Mouse (Mus musculus): ENCODE data around the gene Cd247.

The Cd247 gene

GRCm38 (mm10) chr1:165818145-165818860, 29.8 kb downstream of the Cd247 start:
- no peak for DNase-seq (ENCODE audit: low read depth, low spot score)

GRCm38 (mm10) chr1:165819147-165819546, 30.7 kb downstream of the Cd247 start:
- no peak for DNase-seq (ENCODE audit: low read depth, low spot score)

GRCm38 (mm10) chr1:165822031-165822430, 33.5 kb downstream of the Cd247 start:
- no peak for DNase-seq (ENCODE audit: low read depth, low spot score)

DNA sequence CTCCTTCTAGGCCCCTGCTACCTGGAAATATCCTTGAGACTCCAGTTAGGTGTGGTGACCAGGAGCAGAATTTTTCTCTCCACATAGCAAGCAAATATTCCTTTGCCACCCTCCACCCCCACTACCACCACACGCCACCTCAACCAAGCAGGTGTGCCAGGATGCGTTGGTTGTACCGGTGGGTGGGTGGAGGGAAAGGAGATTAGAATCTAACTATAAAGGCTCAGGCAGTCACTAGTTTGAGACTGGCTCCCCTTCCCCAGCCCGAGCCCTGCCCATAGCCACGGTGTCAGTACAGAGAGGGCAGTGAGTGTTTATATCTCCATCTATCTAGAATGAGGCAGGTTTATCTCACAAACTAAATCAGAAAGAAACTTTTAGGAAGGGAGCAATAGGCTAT, 39.7 kb downstream of the Cd247 start:
- DNase-seq (ENCODE audit: low read depth, low spot score), result no peak

- no peak for DNase-seq (ENCODE audit: low read depth, low spot score)
Measured at GRCm38 (mm10) chr1:165828615-165829014, 40.1 kb downstream of the Cd247 start.

- no peak for DNase-seq (ENCODE audit: low read depth, low spot score)
Measured at GRCm38 (mm10) chr1:165829890-165830289, 41.4 kb downstream of the Cd247 start.

DNA sequence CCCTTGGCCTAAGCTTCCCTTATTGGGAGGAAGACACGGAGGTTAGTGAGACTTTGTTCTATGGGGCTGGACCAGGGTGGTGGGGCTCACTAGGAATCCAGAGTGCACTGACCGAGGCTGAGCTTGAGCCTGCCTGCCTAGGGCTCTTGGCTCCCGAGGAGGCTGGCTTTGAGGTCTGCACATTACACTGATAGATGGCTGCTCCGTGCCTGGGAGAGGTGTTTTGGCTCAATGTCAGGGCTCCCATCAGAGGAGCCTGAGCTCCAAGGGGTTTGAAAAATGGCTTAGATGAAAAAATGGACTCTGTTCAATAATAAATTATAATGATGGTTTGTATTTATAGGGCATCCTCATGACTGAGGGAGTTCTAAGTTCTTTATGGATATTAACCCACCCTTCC, 44.8 kb downstream of the Cd247 start:
- no peak for DNase-seq (ENCODE audit: low read depth, low spot score)

- DNase-seq (ENCODE audit: low read depth, low spot score), result no peak
Measured at GRCm38 (mm10) chr1:165833910-165834632, 45.6 kb downstream of the Cd247 start.

GRCm38 (mm10) chr1:165834633-165834975, 46.1 kb downstream of the Cd247 start:
- DNase-seq (ENCODE audit: low read depth, low spot score), result no peak

- DNase-seq (ENCODE audit: low read depth, low spot score), result no peak
Measured at GRCm38 (mm10) chr1:165836461-165836860, 48.0 kb downstream of the Cd247 start.

GRCm38 (mm10) chr1:165837546-165837945, 49.1 kb downstream of the Cd247 start:
- no peak for DNase-seq (ENCODE audit: low read depth, low spot score)

GRCm38 (mm10) chr1:165839201-165839600, 50.7 kb downstream of the Cd247 start:
- no peak for DNase-seq (ENCODE audit: low read depth, low spot score)

- DNase-seq (ENCODE audit: low read depth, low spot score), result no peak
Measured at GRCm38 (mm10) chr1:165840548-165841230, 52.2 kb downstream of the Cd247 start.

GRCm38 (mm10) chr1:165842170-165842569, 53.7 kb downstream of the Cd247 start:
- no peak for DNase-seq (ENCODE audit: low read depth, low spot score)

- no peak for DNase-seq (ENCODE audit: low read depth, low spot score)
Measured at GRCm38 (mm10) chr1:165843586-165843985, 55.1 kb downstream of the Cd247 start.

DNA sequence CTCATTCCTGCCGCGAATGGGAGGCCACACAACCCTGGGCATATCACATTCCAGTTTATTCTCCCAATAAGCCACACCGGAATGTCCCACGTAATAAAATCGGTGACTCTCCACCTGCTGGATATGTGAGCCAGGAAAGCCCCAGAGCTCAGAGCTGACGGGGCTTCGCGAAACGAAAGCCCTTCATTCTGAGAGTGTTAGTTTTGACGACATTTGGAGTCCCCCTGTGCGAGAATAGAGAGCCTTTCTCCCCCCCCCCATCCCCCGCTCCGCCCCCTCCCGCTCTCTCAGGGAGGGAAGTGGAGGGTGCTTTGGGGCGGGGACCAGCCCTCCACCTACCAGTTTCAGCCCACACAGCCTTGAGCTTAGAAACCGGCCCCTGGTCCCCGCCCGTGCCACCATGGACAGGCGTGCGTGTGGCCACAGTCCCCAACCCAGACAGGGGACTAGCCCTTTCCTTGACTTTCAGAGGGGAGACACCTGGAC, 56.0 kb downstream of the Cd247 start:
- no peak for DNase-seq (ENCODE audit: low read depth, low spot score)

DNA sequence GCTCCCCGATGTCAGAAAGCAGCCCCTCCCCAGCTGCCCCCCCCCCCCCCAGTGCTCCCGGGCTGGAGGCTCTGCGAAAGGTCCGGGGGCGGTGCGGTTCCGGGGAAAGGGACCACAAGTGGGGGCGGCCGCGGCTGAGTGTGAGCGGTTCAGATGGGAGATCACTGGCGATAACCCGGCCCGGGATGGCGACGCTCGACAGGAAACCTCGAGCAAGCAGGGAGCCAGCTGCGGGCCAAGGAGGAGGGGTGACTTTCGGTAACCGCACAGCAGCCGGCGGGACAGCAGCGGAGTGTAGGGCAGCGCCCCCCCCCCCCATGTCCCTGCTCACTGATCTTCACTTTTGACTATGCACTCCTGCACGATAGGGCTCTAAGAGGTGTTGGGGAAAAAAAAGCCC, 56.5 kb downstream of the Cd247 start:
- no peak for DNase-seq (ENCODE audit: low read depth, low spot score)

DNA sequence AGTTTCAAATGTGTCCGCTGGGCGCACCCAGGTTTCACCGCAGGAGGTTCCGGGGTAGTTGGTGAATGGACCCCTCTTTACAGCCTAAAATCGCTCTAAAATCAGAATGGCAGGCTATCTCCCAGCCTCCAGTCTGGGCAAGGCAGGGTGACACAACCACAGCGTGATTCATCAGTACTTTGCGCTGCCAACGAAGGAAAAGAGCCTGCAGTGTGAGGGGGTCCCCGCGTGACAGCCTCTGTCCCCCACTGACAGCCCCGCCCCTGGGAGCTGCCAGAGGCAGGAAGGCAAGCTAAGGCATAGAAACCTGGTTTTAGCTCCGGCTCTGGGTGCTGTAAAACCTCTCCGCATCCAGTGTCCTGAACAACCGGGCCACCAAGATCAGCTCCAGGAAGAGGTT, 56.9 kb downstream of the Cd247 start:
- no peak for DNase-seq (ENCODE audit: low read depth, low spot score)

DNA sequence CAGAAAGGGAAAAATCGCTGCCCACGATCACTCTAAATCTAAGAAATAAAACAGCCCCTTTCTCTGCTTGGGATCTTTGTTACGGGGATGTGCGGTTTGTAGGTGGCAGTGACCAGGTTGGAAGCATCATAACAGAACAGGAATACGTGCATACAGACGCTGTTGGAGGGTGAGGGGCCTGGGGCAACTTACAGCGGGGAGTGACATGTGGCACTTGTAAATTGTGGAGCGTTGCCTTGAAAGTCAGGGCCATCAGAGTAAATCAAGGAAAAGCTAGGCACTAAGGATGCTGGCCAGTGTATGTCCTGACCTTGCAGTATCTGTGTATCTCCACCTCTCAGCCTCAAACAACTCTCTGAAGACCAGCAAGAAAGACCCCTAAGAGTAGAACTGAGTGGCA, 59.9 kb downstream of the Cd247 start:
- DNase-seq (ENCODE audit: low read depth, low spot score), result no peak

DNA sequence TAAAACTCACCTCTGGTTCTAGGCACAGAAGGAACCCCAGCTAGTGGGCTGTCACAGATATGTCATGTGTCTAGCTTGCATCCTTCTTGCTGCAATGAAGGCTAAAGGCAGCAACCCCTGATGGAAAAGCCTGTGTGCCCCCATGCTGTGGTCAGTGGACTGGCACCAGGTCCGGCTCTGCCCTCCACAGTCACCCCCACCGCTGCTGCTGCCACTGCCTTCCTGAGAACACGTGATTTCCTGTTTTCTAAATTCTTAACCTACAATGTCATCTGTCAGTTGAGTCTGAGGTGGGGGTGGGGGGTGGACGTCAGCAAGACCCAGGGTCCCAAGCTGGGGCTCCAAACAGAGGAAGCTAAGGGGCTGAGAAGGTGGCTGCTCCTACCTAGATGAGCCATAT, 60.4 kb downstream of the Cd247 start:
- DNase-seq (ENCODE audit: low read depth, low spot score), result no peak

DNA sequence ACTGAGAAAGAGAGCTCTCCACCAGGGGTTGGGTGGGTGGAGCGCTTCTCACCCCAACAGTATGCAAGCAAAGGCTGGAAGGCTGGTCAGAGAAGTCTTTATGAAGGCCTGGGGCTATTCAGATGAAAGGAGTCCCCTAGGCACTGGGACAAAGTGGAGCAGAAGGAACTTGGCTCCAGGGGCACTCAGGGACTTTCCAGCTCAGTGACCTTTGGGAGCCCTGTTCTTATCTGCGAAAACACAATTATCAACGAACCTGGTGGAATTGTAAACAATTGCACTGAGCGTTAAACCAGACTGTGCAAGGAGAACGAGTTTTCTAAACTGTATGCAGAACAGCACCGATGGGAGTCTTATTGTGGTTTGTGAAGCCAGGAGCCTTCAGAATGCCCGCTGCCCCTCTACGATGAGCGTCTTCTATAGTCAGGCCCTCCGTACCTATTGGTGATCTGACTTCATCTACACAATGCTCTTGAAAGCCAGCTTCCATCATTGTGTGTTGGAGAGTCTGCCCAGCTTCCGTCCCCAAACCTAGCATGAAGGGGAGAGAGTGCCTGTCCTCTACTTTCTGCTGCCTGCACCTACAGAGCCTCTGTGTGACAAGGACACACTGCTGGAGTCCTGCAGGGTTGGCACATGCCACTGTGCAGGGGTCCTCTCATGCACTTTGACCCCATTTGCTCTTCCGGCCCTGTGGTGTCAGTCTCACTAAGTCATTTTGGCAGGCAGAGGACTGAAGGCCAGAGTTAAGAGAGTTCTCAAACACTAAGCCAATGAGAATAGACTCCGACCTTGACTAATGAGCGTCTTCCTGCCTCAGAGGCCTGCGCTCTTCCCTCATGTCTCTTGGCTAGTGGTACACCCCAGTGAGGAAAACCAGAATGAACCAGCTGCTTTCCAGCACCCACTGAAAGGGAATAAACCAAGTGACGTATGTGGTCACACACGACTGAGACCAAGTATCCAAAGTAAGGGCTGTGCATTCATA, 61.3 kb downstream of the Cd247 start:
- DNase-seq (ENCODE audit: low read depth, low spot score), result no peak
